Mouse (Mus musculus): ENCODE measurements around the gene Csmd2. TPM values are rescaled to one million over a fixed set of nuclear protein-coding genes. Genes with fewer than 3 reads are reported as not detected.
A peak's percentile ranks its signal among the peaks of the same experiment; 100 is the strongest.

The Csmd2 gene
- polyA plus RNA-seq, 1 experiment from 2014 or later, result 2.4 TPM

- Histone ChIP-seq H3K36me3 (no peaks in the 10 kb centered on the region), H3K4me1 (replicated peaks) (peaks cover 4% of the 10 kb centered on the region), H3K27ac (no peak overlapping the region), H3K27me3 (ENCODE audit: insufficient read depth, poor library complexity, severe bottlenecking) (no peaks in the 10 kb centered on the region), H3K4me3 (no peak overlapping the region), H3K9me3 (peaks cover 5% of the 10 kb centered on the region; the same call in 1 of the 2 replicates)
- 92% methylated on average over 8 of the region's 8 CpGs for WGBS
- no peak for DNase-seq (ENCODE audit: low spot score)
Observed at GRCm38 (mm10) chr4:128170181-128170580, 182.5 kb downstream of the Csmd2 start.

GRCm38 (mm10) chr4:128171233-128171632 is 183.6 kb downstream of the Csmd2 start:
- no peak for DNase-seq (ENCODE audit: low spot score)
- peaks cover 5% of the 10 kb centered on the region; the same call in 1 of the 2 replicates for H3K9me3 ChIP-seq
- no peak overlapping the region for H3K4me3 ChIP-seq
- no peaks in the 10 kb centered on the region for H3K36me3 ChIP-seq
- peaks cover 14% of the 10 kb centered on the region for H3K4me1 ChIP-seq (replicated peaks)
- WGBS, result 90% methylated on average over 9 of the region's 9 CpGs
- no peaks in the 10 kb centered on the region for H3K27me3 ChIP-seq (ENCODE audit: insufficient read depth, poor library complexity, severe bottlenecking)
- H3K27ac ChIP-seq, result no peak overlapping the region

- Histone ChIP-seq H3K4me1 (replicated peaks) (peaks cover 19% of the 10 kb centered on the region), H3K36me3 (no peaks in the 10 kb centered on the region), H3K4me3 (no peak overlapping the region), H3K9me3 (peaks cover 5% of the 10 kb centered on the region; the same call in 1 of the 2 replicates), H3K27me3 (ENCODE audit: insufficient read depth, poor library complexity, severe bottlenecking) (no peaks in the 10 kb centered on the region), H3K27ac (no peak overlapping the region)
- no peak for DNase-seq (ENCODE audit: low spot score)
- 97% methylated on average over 1 of the region's 1 CpGs for WGBS
Observed at GRCm38 (mm10) chr4:128171701-128172100, 184.0 kb downstream of the Csmd2 start.

- Histone ChIP-seq H3K27me3 (ENCODE audit: insufficient read depth, poor library complexity, severe bottlenecking) (no peaks in the 10 kb centered on the region), H3K9me3 (no peaks in the 10 kb centered on the region; the same call in 1 of the 2 replicates), H3K4me3 (no peak overlapping the region), H3K4me1 (replicated peaks) (peaks cover 52% of the 10 kb centered on the region), H3K27ac (no peak overlapping the region), H3K36me3 (no peaks in the 10 kb centered on the region)
- no peak for DNase-seq (ENCODE audit: low spot score)
- WGBS, result 83% methylated on average over 8 of the region's 8 CpGs
Observed at GRCm38 (mm10) chr4:128178974-128179373, 191.3 kb downstream of the Csmd2 start.

GRCm38 (mm10) chr4:128179581-128179980 is 191.9 kb downstream of the Csmd2 start:
- Histone ChIP-seq H3K9me3 (no peaks in the 10 kb centered on the region), H3K4me3 (no peak overlapping the region), H3K36me3 (no peaks in the 10 kb centered on the region), H3K27ac (no peak overlapping the region), H3K4me1 (replicated peaks) (peaks cover 58% of the 10 kb centered on the region), H3K27me3 (ENCODE audit: insufficient read depth, poor library complexity, severe bottlenecking) (no peaks in the 10 kb centered on the region)
- WGBS, result 86% methylated on average over 2 of the region's 2 CpGs
- no peak for DNase-seq (ENCODE audit: low spot score)

- WGBS, result 77% methylated on average over 1 of the region's 1 CpGs
- no peak for DNase-seq (ENCODE audit: low spot score)
- no peaks in the 10 kb centered on the region for H3K9me3 ChIP-seq
- H3K36me3 ChIP-seq, result no peaks in the 10 kb centered on the region
- no peak overlapping the region for H3K4me3 ChIP-seq
- peaks cover 33% of the 10 kb centered on the region for H3K4me1 ChIP-seq (replicated peaks)
- no peaks in the 10 kb centered on the region for H3K27me3 ChIP-seq (ENCODE audit: insufficient read depth, poor library complexity, severe bottlenecking)
- no peak overlapping the region for H3K27ac ChIP-seq
Observed at GRCm38 (mm10) chr4:128184747-128185146, 197.1 kb downstream of the Csmd2 start.

GRCm38 (mm10) chr4:128194454-128194853 is 206.8 kb downstream of the Csmd2 start:
- Histone ChIP-seq H3K36me3 (no peaks in the 10 kb centered on the region), H3K27ac (no peak overlapping the region), H3K4me3 (no peak overlapping the region), H3K9me3 (no peaks in the 10 kb centered on the region), H3K27me3 (ENCODE audit: insufficient read depth, poor library complexity, severe bottlenecking) (no peaks in the 10 kb centered on the region), H3K4me1 (replicated peaks) (no peaks in the 10 kb centered on the region)
- no peak for DNase-seq (ENCODE audit: low spot score)
- 93% methylated on average over 8 of the region's 8 CpGs for WGBS

GRCm38 (mm10) chr4:128217991-128218595 is 230.4 kb downstream of the Csmd2 start:
- 75% methylated on average over 13 of the region's 13 CpGs for WGBS
- DNase-seq (ENCODE audit: low spot score), result no peak
- no peak overlapping the region for H3K27ac ChIP-seq

GRCm38 (mm10) chr4:128224453-128224852 is 236.8 kb downstream of the Csmd2 start:
- DNase-seq (ENCODE audit: low spot score), result no peak
- no peak overlapping the region for H3K27ac ChIP-seq
- peaks cover 33% of the 10 kb centered on the region for H3K4me1 ChIP-seq (replicated peaks)
- WGBS, result 76% methylated on average over 6 of the region's 6 CpGs
- H3K27me3 ChIP-seq (ENCODE audit: insufficient read depth, poor library complexity, severe bottlenecking), result peaks cover 3% of the 10 kb centered on the region
- H3K36me3 ChIP-seq, result no peaks in the 10 kb centered on the region
- no peak overlapping the region for H3K4me3 ChIP-seq
- H3K9me3 ChIP-seq, result no peaks in the 10 kb centered on the region

More at GRCm38 (mm10) chr4:128217991-128218595, 230.4 kb downstream of the Csmd2 start:
- Histone ChIP-seq H3K9me3 (no peaks in the 10 kb centered on the region), H3K36me3 (no peaks in the 10 kb centered on the region), H3K27me3 (ENCODE audit: insufficient read depth, poor library complexity, severe bottlenecking) (peaks cover 3% of the 10 kb centered on the region), H3K4me1 (replicated peaks) (peaks cover 8% of the 10 kb centered on the region), H3K4me3 (no peak overlapping the region)

GRCm38 (mm10) chr4:128227377-128228316 is 240.0 kb downstream of the Csmd2 start:
- H3K36me3 ChIP-seq, result no peaks in the 10 kb centered on the region
- peaks cover 36% of the 10 kb centered on the region for H3K4me1 ChIP-seq (replicated peaks)
- no peaks in the 10 kb centered on the region for H3K9me3 ChIP-seq
- H3K4me3 ChIP-seq, result no peak overlapping the region
- WGBS, result 38% methylated on average over 13 of the region's 13 CpGs
- peak; percentile 42 for DNase-seq (ENCODE audit: low spot score)
- H3K27ac ChIP-seq, result peak overlapping the region; percentile 53
- H3K27me3 ChIP-seq (ENCODE audit: insufficient read depth, poor library complexity, severe bottlenecking), result no peaks in the 10 kb centered on the region

- DNase-seq (ENCODE audit: low spot score), result no peak
Observed at GRCm38 (mm10) chr4:128233458-128233857, 245.8 kb downstream of the Csmd2 start.

GRCm38 (mm10) chr4:128239113-128239512 is 251.5 kb downstream of the Csmd2 start:
- H3K27me3 ChIP-seq (ENCODE audit: insufficient read depth, poor library complexity, severe bottlenecking), result peaks cover 2% of the 10 kb centered on the region; the same call in 1 of the 2 replicates
- 46% methylated on average over 1 of the region's 1 CpGs for WGBS

More at GRCm38 (mm10) chr4:128233458-128233857, 245.8 kb downstream of the Csmd2 start:
- no peaks in the 10 kb centered on the region for H3K27me3 ChIP-seq (ENCODE audit: insufficient read depth, poor library complexity, severe bottlenecking)
- no peak overlapping the region for H3K4me3 ChIP-seq
- H3K36me3 ChIP-seq, result no peaks in the 10 kb centered on the region
- WGBS, result 85% methylated on average over 13 of the region's 13 CpGs
- peaks cover 7% of the 10 kb centered on the region for H3K4me1 ChIP-seq (replicated peaks)
- H3K27ac ChIP-seq, result no peak overlapping the region
- H3K9me3 ChIP-seq, result no peaks in the 10 kb centered on the region

More at GRCm38 (mm10) chr4:128239113-128239512, 251.5 kb downstream of the Csmd2 start:
- no peaks in the 10 kb centered on the region for H3K36me3 ChIP-seq
- no peak overlapping the region for H3K4me3 ChIP-seq
- no peaks in the 10 kb centered on the region for H3K9me3 ChIP-seq
- H3K4me1 ChIP-seq (replicated peaks), result peaks cover 34% of the 10 kb centered on the region
- no peak overlapping the region for H3K27ac ChIP-seq
- DNase-seq (ENCODE audit: low spot score), result no peak

Measured in hindbrain, embryonic 10.5 days (tissue).